Mouse (Mus musculus): ENCODE results near the gene Hnrnpab. TPM values are rescaled to one million over a fixed set of nuclear protein-coding genes. Genes with fewer than 3 reads are reported as not detected.

Hnrnpab gene
- polyA plus RNA-seq, 1 experiment from 2014 or later: 336 TPM

DNA sequence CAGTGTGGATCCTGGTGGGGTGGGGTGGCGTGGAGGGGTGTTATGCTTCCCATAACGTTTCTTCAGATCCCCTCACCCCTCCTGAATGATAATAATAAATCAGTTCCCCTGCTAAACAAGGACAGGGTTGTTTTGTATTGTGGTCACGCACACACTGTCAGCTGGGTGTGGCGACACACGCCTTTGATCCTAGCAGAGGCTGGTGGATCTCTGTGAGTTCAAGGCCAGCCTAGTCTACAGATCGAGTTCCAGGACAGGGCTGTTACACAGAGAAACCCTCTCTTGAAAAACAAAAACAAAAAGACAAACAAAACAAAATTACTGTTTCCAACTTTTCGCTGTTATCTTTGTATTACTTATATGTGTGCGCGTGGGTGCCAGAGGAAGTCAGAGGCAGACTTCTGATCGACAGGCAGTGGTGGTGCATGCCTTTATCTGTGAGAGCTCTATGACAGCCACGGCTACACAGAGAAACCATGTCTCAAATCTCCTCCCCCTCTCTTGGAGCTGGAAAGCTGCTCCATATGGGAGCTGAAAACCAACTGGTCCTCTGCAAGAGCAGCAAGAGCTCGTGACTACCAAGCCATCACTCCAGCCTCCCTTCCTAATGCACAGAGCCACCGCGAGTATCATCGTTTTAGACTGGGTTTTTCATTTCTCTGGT is 23.1 kb upstream of the Hnrnpab start:
- ATAC-seq (replicated peaks; ENCODE audit: low FRiP score, low read depth) (no peak), DNase-seq (ENCODE audit: low spot score) (no peak)
- 0 out of 2 replicates have a peak, but pooled peaks cover 7% of the 10 kb centered on the region for H3K4me1 ChIP-seq (replicated peaks; ENCODE audit: insufficient read depth, low read length)
- peaks cover 21% of the 10 kb centered on the region; the same call in 1 of the 2 replicates for H3K36me3 ChIP-seq (ENCODE audit: insufficient read depth, low read length)
- no peak overlapping the region for H3K4me3 ChIP-seq (replicated peaks; ENCODE audit: low read depth, low read length)
- H3K27ac ChIP-seq: no peak overlapping the region
- TF ChIP-seq CTCF (IDR thresholded peaks at IDR 0.05; ENCODE audit: low read depth): no peak
- no peak overlapping the region for H3K4me2 ChIP-seq (ENCODE audit: low read length)
- WGBS: 77% methylated on average over 15 of the region's 15 CpGs
- no peaks in the 10 kb centered on the region for H3K27me3 ChIP-seq (ENCODE audit: insufficient read depth, low read length)
- no peaks in the 10 kb centered on the region for H3K9me3 ChIP-seq (replicated peaks; ENCODE audit: low read length)
- H3K9ac ChIP-seq (ENCODE audit: low read depth, low read length): no peak overlapping the region

DNA sequence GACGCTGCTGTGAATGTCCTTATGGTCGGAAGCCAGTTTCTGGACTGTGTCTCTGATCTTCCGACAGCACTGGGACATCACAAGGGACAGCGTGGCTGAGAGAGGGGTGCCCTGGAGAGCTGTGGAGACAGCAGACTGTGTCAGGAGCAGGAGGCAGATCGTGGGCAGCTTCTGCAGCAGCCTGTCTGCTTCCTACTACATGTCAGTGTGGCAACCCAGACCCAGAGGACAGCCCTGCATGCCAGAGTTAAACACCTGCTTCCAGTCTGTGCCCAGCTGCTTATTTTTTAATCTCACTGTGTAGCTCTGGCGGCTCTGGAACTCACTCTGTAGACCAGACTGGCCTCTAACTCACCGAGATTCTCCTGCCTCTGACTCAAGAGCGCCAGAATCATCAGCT is 21.3 kb upstream of the Hnrnpab start:
- Histone ChIP-seq H3K4me3 (replicated peaks; ENCODE audit: low read depth, low read length) (no peak overlapping the region), H3K27ac (no peak overlapping the region), H3K36me3 (ENCODE audit: insufficient read depth, low read length) (peaks cover 39% of the 10 kb centered on the region), H3K4me2 (ENCODE audit: low read length) (no peak overlapping the region), H3K9ac (ENCODE audit: low read depth, low read length) (no peak overlapping the region), H3K4me1 (replicated peaks; ENCODE audit: insufficient read depth, low read length) (0 out of 2 replicates have a peak, but pooled peaks cover 7% of the 10 kb centered on the region), H3K27me3 (ENCODE audit: insufficient read depth, low read length) (no peaks in the 10 kb centered on the region), H3K9me3 (replicated peaks; ENCODE audit: low read length) (no peaks in the 10 kb centered on the region)
- TF ChIP-seq CTCF (IDR thresholded peaks at IDR 0.05; ENCODE audit: low read depth): no peak
- 81% methylated on average over 8 of the region's 8 CpGs for WGBS
- no peak for ATAC-seq (replicated peaks; ENCODE audit: low FRiP score, low read depth)
- DNase-seq (ENCODE audit: low spot score): no peak

DNA sequence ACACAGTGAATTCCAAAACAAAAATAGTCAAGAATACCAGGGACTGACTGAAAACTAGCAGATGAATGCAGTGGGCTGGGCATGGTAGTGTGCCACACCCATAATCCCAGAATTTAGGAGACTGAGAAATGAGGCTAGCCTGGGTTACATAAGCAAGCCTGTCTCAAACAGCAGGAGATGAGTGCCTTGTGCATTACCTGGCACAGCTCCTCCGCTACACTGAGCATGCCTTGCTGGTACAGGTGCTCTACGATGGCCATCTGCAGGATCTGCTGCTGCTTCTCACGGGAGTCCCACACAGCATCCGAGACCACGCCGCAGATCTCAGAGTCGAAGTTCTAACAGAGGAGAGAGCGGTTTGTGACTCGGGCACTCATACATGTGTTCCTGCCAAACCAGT is 20.8 kb upstream of the Hnrnpab start:
- 96% methylated on average over 9 of the region's 9 CpGs for WGBS
- DNase-seq (ENCODE audit: low spot score) (no peak), ATAC-seq (replicated peaks; ENCODE audit: low FRiP score, low read depth) (no peak)
- Histone ChIP-seq H3K36me3 (ENCODE audit: insufficient read depth, low read length) (peaks cover 44% of the 10 kb centered on the region), H3K27me3 (ENCODE audit: insufficient read depth, low read length) (no peaks in the 10 kb centered on the region), H3K4me2 (ENCODE audit: low read length) (no peak overlapping the region), H3K9me3 (replicated peaks; ENCODE audit: low read length) (no peaks in the 10 kb centered on the region), H3K4me3 (replicated peaks; ENCODE audit: low read depth, low read length) (no peak overlapping the region), H3K27ac (no peak overlapping the region), H3K4me1 (replicated peaks; ENCODE audit: insufficient read depth, low read length) (0 out of 2 replicates have a peak, but pooled peaks cover 4% of the 10 kb centered on the region), H3K9ac (ENCODE audit: low read depth, low read length) (no peak overlapping the region)
- no peak for TF ChIP-seq CTCF (IDR thresholded peaks at IDR 0.05; ENCODE audit: low read depth)

DNA sequence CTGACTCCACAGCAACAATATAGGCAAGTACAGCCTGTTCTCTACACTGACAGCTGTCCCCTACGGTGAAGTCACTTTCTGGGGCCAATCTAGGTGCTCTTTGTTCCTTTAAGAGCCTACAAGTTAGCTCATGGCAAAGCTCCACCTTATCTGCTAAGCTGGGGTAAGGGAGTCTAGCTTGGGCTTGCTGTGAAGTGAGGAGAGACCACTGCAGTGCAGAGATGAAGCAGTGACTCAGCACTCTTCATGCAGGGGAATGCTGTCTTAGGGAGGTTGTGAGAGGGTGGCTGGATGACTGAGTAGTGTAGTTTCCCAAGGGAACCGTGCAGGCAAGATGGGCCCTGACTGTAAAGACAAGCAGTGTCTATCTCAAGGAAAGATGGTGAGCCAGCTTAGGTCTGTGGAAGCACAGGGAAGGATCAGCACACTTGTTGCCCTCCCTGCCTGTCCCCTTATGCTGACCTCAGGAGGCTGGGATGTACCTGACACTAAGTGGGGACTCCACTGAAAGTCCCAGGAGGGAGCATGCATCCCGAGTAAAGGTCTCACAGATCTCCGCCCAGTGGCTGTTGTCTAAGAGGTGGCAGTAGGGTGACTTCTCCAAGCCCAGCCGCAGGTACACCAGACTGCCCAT is 18.7 kb upstream of the Hnrnpab start:
- H3K27ac ChIP-seq: no peak overlapping the region
- no peak overlapping the region for H3K4me2 ChIP-seq (ENCODE audit: low read length)
- no peak for TF ChIP-seq CTCF (IDR thresholded peaks at IDR 0.05; ENCODE audit: low read depth)
- H3K4me1 ChIP-seq (replicated peaks; ENCODE audit: insufficient read depth, low read length): peaks cover 6% of the 10 kb centered on the region
- H3K9ac ChIP-seq (ENCODE audit: low read depth, low read length): no peak overlapping the region
- H3K36me3 ChIP-seq (ENCODE audit: insufficient read depth, low read length): peaks cover 45% of the 10 kb centered on the region
- ATAC-seq (replicated peaks; ENCODE audit: low FRiP score, low read depth) (no peak), DNase-seq (ENCODE audit: low spot score) (no peak)
- no peaks in the 10 kb centered on the region for H3K9me3 ChIP-seq (replicated peaks; ENCODE audit: low read length)
- 87% methylated on average over 5 of the region's 5 CpGs for WGBS
- no peak overlapping the region for H3K4me3 ChIP-seq (replicated peaks; ENCODE audit: low read depth, low read length)
- H3K27me3 ChIP-seq (ENCODE audit: insufficient read depth, low read length): no peaks in the 10 kb centered on the region

DNA sequence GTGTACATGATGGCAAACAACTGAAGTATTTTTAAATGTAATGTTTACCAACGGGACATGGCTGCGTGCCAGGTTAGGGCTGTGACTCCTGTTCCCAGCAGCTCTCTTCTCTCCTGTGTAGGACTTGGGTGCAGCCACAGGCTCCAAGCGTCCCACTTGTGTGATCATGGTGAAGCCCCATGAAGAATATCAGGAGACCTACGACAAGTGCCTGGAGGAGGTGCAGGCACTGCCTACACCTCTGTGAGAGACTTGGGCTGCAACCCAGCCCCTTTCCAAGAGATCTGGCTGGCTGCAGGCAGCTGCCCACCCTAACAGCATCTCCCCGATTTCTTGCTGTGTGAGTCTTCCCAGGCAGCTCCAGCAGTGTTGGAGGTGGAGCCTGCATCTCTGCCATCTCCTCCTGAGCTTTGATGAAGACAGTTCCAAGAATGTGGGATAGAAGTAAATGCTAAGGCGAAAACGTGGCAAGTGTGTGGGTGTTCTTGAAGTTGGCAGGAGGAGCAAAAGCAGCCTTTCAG is 16.4 kb upstream of the Hnrnpab start:
- no peaks in the 10 kb centered on the region for H3K9me3 ChIP-seq (replicated peaks; ENCODE audit: low read length)
- no peak overlapping the region for H3K4me2 ChIP-seq (ENCODE audit: low read length)
- H3K4me3 ChIP-seq (replicated peaks; ENCODE audit: low read depth, low read length): no peak overlapping the region
- H3K36me3 ChIP-seq (ENCODE audit: insufficient read depth, low read length): peaks cover 40% of the 10 kb centered on the region
- ATAC-seq (replicated peaks; ENCODE audit: low FRiP score, low read depth) (no peak), DNase-seq (ENCODE audit: low spot score) (no peak)
- no peak overlapping the region for H3K27ac ChIP-seq
- H3K27me3 ChIP-seq (ENCODE audit: insufficient read depth, low read length): no peaks in the 10 kb centered on the region
- no peak for TF ChIP-seq CTCF (IDR thresholded peaks at IDR 0.05; ENCODE audit: low read depth)
- WGBS: 80% methylated on average over 7 of the region's 7 CpGs
- no peak overlapping the region for H3K9ac ChIP-seq (ENCODE audit: low read depth, low read length)
- H3K4me1 ChIP-seq (replicated peaks; ENCODE audit: insufficient read depth, low read length): peaks cover 6% of the 10 kb centered on the region

DNA sequence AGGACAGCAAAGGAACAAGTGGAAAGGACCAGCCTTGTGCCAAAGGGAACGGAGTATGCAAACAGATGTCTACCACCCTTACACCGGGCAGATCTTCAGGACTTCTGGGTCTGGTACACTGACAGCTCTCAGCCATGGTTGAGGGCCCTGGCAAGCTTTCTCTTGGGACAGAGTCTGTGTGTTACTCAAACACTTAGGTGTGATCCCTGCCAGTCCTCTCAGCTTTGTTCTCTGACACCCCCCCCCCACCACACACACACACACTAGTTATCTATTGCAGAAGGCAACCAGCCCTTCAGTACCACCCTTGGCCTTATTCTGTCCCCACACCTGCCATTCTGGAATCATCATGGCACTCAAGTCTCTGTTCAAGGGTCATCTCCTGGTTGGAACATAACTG is 15.1 kb upstream of the Hnrnpab start:
- H3K36me3 ChIP-seq (ENCODE audit: insufficient read depth, low read length): peaks cover 35% of the 10 kb centered on the region
- H3K9me3 ChIP-seq (replicated peaks; ENCODE audit: low read length): no peaks in the 10 kb centered on the region
- peaks cover 6% of the 10 kb centered on the region for H3K4me1 ChIP-seq (replicated peaks; ENCODE audit: insufficient read depth, low read length)
- ATAC-seq (replicated peaks; ENCODE audit: low FRiP score, low read depth) (no peak), DNase-seq (ENCODE audit: low spot score) (no peak)
- no peak for TF ChIP-seq CTCF (IDR thresholded peaks at IDR 0.05; ENCODE audit: low read depth)
- 93% methylated on average over 2 of the region's 2 CpGs for WGBS
- H3K9ac ChIP-seq (ENCODE audit: low read depth, low read length): 0 out of 2 replicates have a peak overlapping the region, but pooled peaks have one; percentile 18
- no peak overlapping the region for H3K4me2 ChIP-seq (ENCODE audit: low read length)
- no peak overlapping the region for H3K4me3 ChIP-seq (replicated peaks; ENCODE audit: low read depth, low read length)
- H3K27me3 ChIP-seq (ENCODE audit: insufficient read depth, low read length): no peaks in the 10 kb centered on the region
- no peak overlapping the region for H3K27ac ChIP-seq
